Mouse (Mus musculus): ENCODE measurements around the gene Ugt1a8. TPM values are rescaled to one million over a fixed set of nuclear protein-coding genes. Genes with fewer than 3 reads are reported as not detected.

The Ugt1a8 gene
- polyA plus RNA-seq, 1 experiment from 2014 or later, result not detected

DNA sequence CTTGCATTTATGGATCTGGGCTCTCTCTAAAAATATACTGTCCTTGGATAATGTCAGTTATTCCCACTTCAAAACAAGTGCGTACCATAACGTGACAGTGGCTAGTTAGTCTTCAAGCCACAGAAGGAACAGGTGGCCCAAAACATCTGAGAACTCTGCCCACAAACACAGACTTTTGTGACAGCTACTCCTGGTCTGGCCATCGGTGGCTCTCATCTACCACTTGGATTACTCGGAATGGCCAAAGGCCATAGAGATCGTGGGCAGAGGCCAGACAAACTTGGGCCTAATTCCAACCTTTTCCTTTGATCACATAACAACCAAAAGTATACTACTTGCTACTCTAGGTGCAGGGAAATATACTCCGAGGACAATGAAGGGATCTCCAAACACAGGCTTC is 180.5 kb downstream of the Ugt1a8 start:
- Histone ChIP-seq H3K4me1 (ENCODE audit: control insufficient read depth, insufficient read depth, low read depth, low read length) (no peaks in the 10 kb centered on the region), H3K4me3 (ENCODE audit: low read length) (no peak overlapping the region), H3K36me3 (ENCODE audit: control insufficient read depth, insufficient read depth, low read length) (peaks cover 74% of the 10 kb centered on the region), H3K4me2 (ENCODE audit: low read length) (no peak overlapping the region), H3K9me3 (ENCODE audit: control insufficient read depth, low read length) (no peaks in the 10 kb centered on the region), H3K27me3 (replicated peaks; ENCODE audit: control insufficient read depth, insufficient read depth, low read length) (no peaks in the 10 kb centered on the region), H3K27ac (ENCODE audit: low read depth, low read length) (no peak overlapping the region), H3K9ac (ENCODE audit: low read depth, low read length) (no peak overlapping the region)
- ATAC-seq, result no peak
- WGBS, result 88% methylated on average over 6 of the region's 6 CpGs

Other genes with a start within 250 kb of the Ugt1a8 start
- gene Dgkd, start 234.5 kb upstream of the Ugt1a8 start, polyA plus RNA-seq (2015; fragmentation: Nextera tagmentation; extraction: Ambion mirVana), result 40.4 and 42.8 TPM in 2 replicates
- gene Usp40, start 79.3 kb upstream of the Ugt1a8 start, polyA plus RNA-seq (2015; fragmentation: Nextera tagmentation; extraction: Ambion mirVana), result 17.8 and 20.0 TPM in 2 replicates
- gene Ugt1a10, start 32.4 kb upstream of the Ugt1a8 start, polyA plus RNA-seq (2015; fragmentation: Nextera tagmentation; extraction: Ambion mirVana), result not detected in 2 replicates
- gene Ugt1a9, start 17.0 kb upstream of the Ugt1a8 start, polyA plus RNA-seq (2015; fragmentation: Nextera tagmentation; extraction: Ambion mirVana), result not detected in 2 replicates
- gene Ugt1a7c, start 7.2 kb downstream of the Ugt1a8 start, polyA plus RNA-seq (2015; fragmentation: Nextera tagmentation; extraction: Ambion mirVana), result 1.7 and 1.9 TPM in 2 replicates
- gene Ugt1a6b, start 15.4 kb downstream of the Ugt1a8 start, polyA plus RNA-seq (2015; fragmentation: Nextera tagmentation; extraction: Ambion mirVana), result 3.4 and 4.0 TPM in 2 replicates
- 3.6 and 5.6 TPM in 2 replicates for gene Ugt1a6a, start 47.0 kb downstream of the Ugt1a8 start, polyA plus RNA-seq (2015; fragmentation: Nextera tagmentation; extraction: Ambion mirVana)
- gene Ugt1a5, start 78.2 kb downstream of the Ugt1a8 start, polyA plus RNA-seq (2015; fragmentation: Nextera tagmentation; extraction: Ambion mirVana), result not detected in 2 replicates
- gene Ugt1a2, start 112.8 kb downstream of the Ugt1a8 start, polyA plus RNA-seq (2015; fragmentation: Nextera tagmentation; extraction: Ambion mirVana), result 0.07 TPM in 1 of 2 replicates, not detected in the other
- gene Dnajb3, start 118.0 kb downstream of the Ugt1a8 start, polyA plus RNA-seq (2015; fragmentation: Nextera tagmentation; extraction: Ambion mirVana), result 11.6 and 12.1 TPM in 2 replicates
- not detected in 2 replicates for gene Ugt1a1, start 124.1 kb downstream of the Ugt1a8 start, polyA plus RNA-seq (2015; fragmentation: Nextera tagmentation; extraction: Ambion mirVana)
- gene Mroh2a, start 139.2 kb downstream of the Ugt1a8 start, polyA plus RNA-seq (2015; fragmentation: Nextera tagmentation; extraction: Ambion mirVana), result 0.45 and 0.54 TPM in 2 replicates
- 66.4 and 80.3 TPM in 2 replicates for gene Hjurp, start 189.8 kb downstream of the Ugt1a8 start, polyA plus RNA-seq (2015; fragmentation: Nextera tagmentation; extraction: Ambion mirVana)
- 0.10 and 0.14 TPM in 2 replicates for gene Trpm8, start 189.8 kb downstream of the Ugt1a8 start, polyA plus RNA-seq (2015; fragmentation: Nextera tagmentation; extraction: Ambion mirVana)

All from hindbrain, embryonic 16.5 days (tissue).